8 mouse cellular contexts compared by ENCODE assay signal in genomic region chr19:25674056-25674420, GRCm38 (mm10). TPM values are rescaled to one million over a fixed set of nuclear protein-coding genes. Genes with fewer than 3 reads are reported as not detected.
DNase-seq lines count a peak whose midpoint lies in the region; ATAC-seq and TF ChIP-seq lines count a peak whose summit lies in the region.

No protein-coding gene starts in this region.

- TF ChIP-seq CTCF in G1E (IDR thresholded peaks at IDR 0.05; ENCODE audit: low read depth, low read length), result no peak
- no peak for TF ChIP-seq CTCF in liver, postnatal 0 days (IDR thresholded peaks at IDR 0.05; ENCODE audit: low read depth)

- peak overlapping the region; percentile 86 for H3K4me2 ChIP-seq in heart, embryonic 13.5 days
- peak overlapping the region; percentile 54 for H3K4me2 ChIP-seq in hindbrain, embryonic 11.5 days (replicated peaks; ENCODE audit: low read depth, low read length)
- peak overlapping the region; percentile 72 for H3K4me2 ChIP-seq in liver, postnatal 0 days (ENCODE audit: low read depth, low read length)

- H3K4me3 ChIP-seq in heart, embryonic 13.5 days, result peak overlapping the region; percentile 60
- peak overlapping the region; percentile 30; the same call in 1 of the 2 replicates for H3K4me3 ChIP-seq in G1E (ENCODE audit: low read depth, low read length)
- H3K4me3 ChIP-seq in hindbrain, embryonic 11.5 days (ENCODE audit: low read depth, low read length), result peak overlapping the region; percentile 39
- peak overlapping the region; percentile 44 for H3K4me3 ChIP-seq in liver, postnatal 0 days (ENCODE audit: low read depth, low read length)

- peaks cover 97% of the 10 kb centered on the region for H3K27me3 ChIP-seq in heart, embryonic 13.5 days (replicated peaks)
- no peaks in the 10 kb centered on the region for H3K27me3 ChIP-seq in G1E (ENCODE audit: insufficient read depth, low read length)
- peaks cover 78% of the 10 kb centered on the region for H3K27me3 ChIP-seq in hindbrain, embryonic 11.5 days (ENCODE audit: control insufficient read depth, insufficient read depth, low read length)
- peaks cover 75% of the 10 kb centered on the region for H3K27me3 ChIP-seq in liver, postnatal 0 days (ENCODE audit: insufficient read depth, low read length)

- H3K36me3 ChIP-seq in heart, embryonic 13.5 days, result no peaks in the 10 kb centered on the region
- no peaks in the 10 kb centered on the region for H3K36me3 ChIP-seq in G1E (replicated peaks)
- H3K36me3 ChIP-seq in hindbrain, embryonic 11.5 days (ENCODE audit: control insufficient read depth, insufficient read depth, low read length), result no peaks in the 10 kb centered on the region
- H3K36me3 ChIP-seq in liver, postnatal 0 days (replicated peaks; ENCODE audit: insufficient read depth, low read length), result no peaks in the 10 kb centered on the region

- H3K9ac ChIP-seq in heart, embryonic 13.5 days, result peak overlapping the region; percentile 63; the same call in 1 of the 2 replicates
- H3K9ac ChIP-seq in hindbrain, embryonic 11.5 days (ENCODE audit: low read depth, low read length), result no peak overlapping the region
- peak overlapping the region; percentile 17; the same call in 1 of the 2 replicates for H3K9ac ChIP-seq in liver, postnatal 0 days (replicated peaks)

- peaks cover 29% of the 10 kb centered on the region for H3K4me1 ChIP-seq in heart, embryonic 13.5 days
- H3K4me1 ChIP-seq in G1E (ENCODE audit: insufficient read depth, low read depth, low read length), result no peaks in the 10 kb centered on the region
- peaks cover 8% of the 10 kb centered on the region for H3K4me1 ChIP-seq in hindbrain, embryonic 11.5 days (replicated peaks; ENCODE audit: control insufficient read depth, insufficient read depth, low read length)
- peaks cover 6% of the 10 kb centered on the region; the same call in 1 of the 2 replicates for H3K4me1 ChIP-seq in liver, postnatal 0 days (ENCODE audit: insufficient read depth)

- intact Hi-C loops in gastrocnemius, postnatal 36 days (cut with DNase I), result loop anchor here (5.0 to 10.0 kb wide), 2 partner anchors 931 to 1073 kb away; partner anchors contain the start of gene Smarca2

- 1% methylated on average over 15 of the region's 15 CpGs for WGBS in heart, embryonic 13.5 days
- WGBS in hindbrain, embryonic 11.5 days, result 2% methylated on average over 15 of the region's 15 CpGs
- 3% methylated on average over 15 of the region's 15 CpGs for WGBS in liver, postnatal 0 days (ENCODE audit: insufficient replicate concordance)

- no peak overlapping the region for H3K27ac ChIP-seq in heart, embryonic 13.5 days (replicated peaks)
- H3K27ac ChIP-seq in hindbrain, embryonic 11.5 days (ENCODE audit: low read depth, low read length), result no peak overlapping the region
- no peak overlapping the region for H3K27ac ChIP-seq in liver, postnatal 0 days (ENCODE audit: low read depth)

- no peaks in the 10 kb centered on the region for H3K9me3 ChIP-seq in heart, embryonic 13.5 days
- peaks cover 50% of the 10 kb centered on the region for H3K9me3 ChIP-seq in G1E (replicated peaks)
- no peaks in the 10 kb centered on the region for H3K9me3 ChIP-seq in hindbrain, embryonic 11.5 days (ENCODE audit: control insufficient read depth, low read length)
- no peaks in the 10 kb centered on the region for H3K9me3 ChIP-seq in liver, postnatal 0 days (ENCODE audit: low read length)

- no peak for DNase-seq in heart, adult 9 months (ENCODE audit: low spot score in 2 of 2)
- DNase-seq in G1E (ENCODE audit: low spot score), result no peak
- DNase-seq in hindbrain, embryonic 11.5 days (ENCODE audit: low spot score), result peak; percentile 52
- no peak for DNase-seq in liver, postnatal 0 days
- DNase-seq in frontal cortex, postnatal 10 days (ENCODE audit: low spot score in 2 of 2), result no peak
- DNase-seq in gastrocnemius, postnatal 36 days, result no peak
- DNase-seq in thymus, adult 18-20 months, result no peak

- no peak for TF ChIP-seq EP300 in liver, postnatal 0 days (IDR thresholded peaks at IDR 0.05; ENCODE audit: low read depth)

- ATAC-seq in heart, embryonic 13.5 days (ENCODE audit: extremely low read depth, insufficient number of reproducible peaks, low FRiP score, low TSS enrichment), result no peak
- no peak for ATAC-seq in G1E (ENCODE audit: extremely low read depth, insufficient number of reproducible peaks, low FRiP score, poor library complexity, severe bottlenecking)
- no peak for ATAC-seq in hindbrain, embryonic 11.5 days (ENCODE audit: low FRiP score)
- ATAC-seq in liver, postnatal 0 days, result no peak

RNA-seq across cellular contexts. Expression of gene Dmrt2, which starts 1.8 kb away (rescaled TPM):
- polyA plus RNA-seq in heart, embryonic 13.5 days (2015; fragmentation: Nextera tagmentation; extraction: Ambion mirVana), result 0.29 and 0.76 TPM in 2 replicates
- total RNA-seq in G1E (2014; fragmentation: Nextera tagmentation) (not detected in 2 replicates), G1E (2017) (not detected in 2 replicates)
- not detected in 2 replicates for polyA plus RNA-seq in G1E (2012)
- polyA plus RNA-seq in hindbrain, embryonic 11.5 days (2014; fragmentation: Nextera tagmentation; extraction: Ambion mirVana), result 3.0 and 3.4 TPM in 2 replicates
- 0.27 and 0.63 TPM in 2 replicates for polyA plus RNA-seq in liver, postnatal 0 days (2015; fragmentation: Nextera tagmentation; extraction: Ambion mirVana)
- total RNA-seq in gastrocnemius, postnatal 36 days (2021), result 1 to 10 TPM; 4.2 to 6.6 TPM
